Mouse (Mus musculus) midbrain, embryonic 11.5 days (tissue): ENCODE results near the gene Slc9a8. TPM values are rescaled to one million over a fixed set of nuclear protein-coding genes. Genes with fewer than 3 reads are reported as not detected.

ENCODE experiments used
- ATAC-seq: fragments of 200-750 bp; cut with Nextera tagmentation; 2 replicates; pipeline ENCODE4 v1.8.0; 2017; ENCODE audit warnings: moderate TSS enrichment, moderate library complexity; ENCODE audit not compliant: low FRiP score
- DNase-seq: peaks from one replicate; pipeline ENCODE4 v3.0.0; 2015; ENCODE audit warnings: low spot score; ENCODE audit errors: missing footprints
- H3K27ac ChIP-seq: fragments of 300-500 bp; sonication (generic); 2 replicates; pipeline ENCODE4 v1.5.1; 2014; ENCODE audit warnings: low read depth, low read length
- H3K27me3 ChIP-seq: fragments of 300-500 bp; sonication (generic); 2 replicates; pipeline ENCODE4 v1.6.1; 2014; ENCODE audit warnings: mild to moderate bottlenecking, low read length, moderate library complexity, mixed read lengths; ENCODE audit not compliant: control insufficient read depth, insufficient read depth
- H3K36me3 ChIP-seq: fragments of 300-500 bp; sonication (generic); 2 replicates; pipeline ENCODE4 v1.6.1; 2014; ENCODE audit warnings: mild to moderate bottlenecking, low read length, moderate library complexity, mixed read lengths; ENCODE audit not compliant: control insufficient read depth, insufficient read depth
- H3K4me1 ChIP-seq: fragments of 300-500 bp; sonication (generic); 2 replicates; pipeline ENCODE4 v1.6.1; 2014; ENCODE audit warnings: low read length; ENCODE audit not compliant: control insufficient read depth, insufficient read depth
- H3K4me2 ChIP-seq: fragments of 300-500 bp; sonication (generic); 2 replicates; pipeline ENCODE4 v1.6.1; 2014; ENCODE audit warnings: mild to moderate bottlenecking, moderate library complexity
- H3K4me3 ChIP-seq: fragments of 300-500 bp; sonication (generic); 2 replicates; pipeline ENCODE4 v1.5.1; 2014; ENCODE audit warnings: low read depth, low read length
- H3K9ac ChIP-seq: fragments of 300-500 bp; sonication (generic); 2 replicates; pipeline ENCODE4 v1.6.1; 2014; ENCODE audit warnings: low read length
- H3K9me3 ChIP-seq: fragments of 300-500 bp; sonication (generic); 2 replicates; pipeline ENCODE4 v1.6.1; 2016; ENCODE audit warnings: low read length; ENCODE audit not compliant: control insufficient read depth
- WGBS: fragments of 180-500 bp; shearing (Covaris S2); extraction: QIAGEN DNeasy Blood & Tissue Kit; methylation state at CpG from one replicate; pipeline ENCODE4 v1.1.7; 2014; 5-methylcytosine and 5-hydroxymethylcytosine counted together
- polyA plus RNA-seq: library from polyadenylated mRNA; unstranded; fragments of >200 nt; fragmentation: Nextera tagmentation; extraction: Ambion mirVana; gene quantifications from 2 replicates; pipeline ENCODE4 v1.2.1, GENCODE M21; 2014

Slc9a8 gene
- polyA plus RNA-seq: 15.1 and 17.2 TPM in 2 replicates

GRCm38 (mm10) chr2:167421330-167422149 is at the start of gene Slc9a8:
TSS of gene Slc9a8 (plus strand) at chr2:167421712.
- Histone ChIP-seq H3K36me3 (peaks cover 7% of the 10 kb centered on the region; the same call in 1 of the 2 replicates), H3K4me2 (peak within 1 kb of the TSS; percentile 69), H3K9ac (peak within 1 kb of the TSS; percentile 95), H3K27me3 (no peaks in the 10 kb centered on the region), H3K9me3 (no peaks in the 10 kb centered on the region; the same call in 1 of the 2 replicates), H3K4me1 (peaks cover 12% of the 10 kb centered on the region), H3K27ac (peak within 1 kb of the TSS; percentile 90), H3K4me3 (peak within 1 kb of the TSS; percentile 75)
- DNase-seq (peak; percentile 99), ATAC-seq (peak; percentile 98)
- WGBS: under 1% methylated on average over 58 of the region's 66 CpGs

DNA sequence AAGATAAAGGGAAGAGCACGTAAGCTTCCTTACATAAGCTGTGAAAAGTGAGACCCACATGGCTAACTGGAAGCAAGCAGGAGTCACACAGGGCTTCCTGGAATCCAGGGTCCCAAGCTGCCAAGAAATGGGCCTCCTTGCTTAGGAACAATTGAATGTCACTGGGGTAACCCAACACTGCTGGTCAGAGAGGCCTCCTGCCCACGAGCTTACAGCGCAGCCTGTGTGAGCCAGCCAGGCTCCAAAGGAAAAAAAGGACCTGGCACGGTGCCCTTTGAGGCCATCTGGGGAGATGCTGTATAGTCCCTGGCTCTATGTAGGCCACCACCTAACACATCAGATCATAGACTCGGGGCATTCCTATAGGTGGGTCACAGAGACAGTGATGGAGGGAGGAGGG is 48.2 kb upstream of the Slc9a8 start:
- WGBS: 88% methylated on average over 5 of the region's 5 CpGs
- no peaks in the 10 kb centered on the region for H3K9me3 ChIP-seq

GRCm38 (mm10) chr2:167374191-167374805 is 47.2 kb upstream of the Slc9a8 start:
- no peaks in the 10 kb centered on the region for H3K36me3 ChIP-seq
- ATAC-seq (no peak), DNase-seq (no peak)
- no peak overlapping the region for H3K4me2 ChIP-seq
- no peak overlapping the region for H3K27ac ChIP-seq
- H3K4me3 ChIP-seq: no peak overlapping the region
- 0 out of 2 replicates have a peak, but pooled peaks cover 3% of the 10 kb centered on the region for H3K4me1 ChIP-seq
- H3K9me3 ChIP-seq: no peaks in the 10 kb centered on the region
- no peak overlapping the region for H3K9ac ChIP-seq
- 88% methylated on average over 12 of the region's 12 CpGs for WGBS
- H3K27me3 ChIP-seq: no peaks in the 10 kb centered on the region

More for the DNA sequence above, 48.2 kb upstream of the Slc9a8 start:
- Histone ChIP-seq H3K4me2 (no peak overlapping the region), H3K9ac (no peak overlapping the region), H3K27ac (no peak overlapping the region), H3K4me1 (no peaks in the 10 kb centered on the region), H3K36me3 (no peaks in the 10 kb centered on the region), H3K27me3 (no peaks in the 10 kb centered on the region), H3K4me3 (no peak overlapping the region)
- DNase-seq: no peak
- no peak for ATAC-seq

- Histone ChIP-seq H3K9me3 (no peaks in the 10 kb centered on the region), H3K27me3 (no peaks in the 10 kb centered on the region), H3K9ac (no peak overlapping the region), H3K36me3 (no peaks in the 10 kb centered on the region), H3K4me1 (0 out of 2 replicates have a peak, but pooled peaks cover 3% of the 10 kb centered on the region), H3K27ac (no peak overlapping the region), H3K4me3 (no peak overlapping the region), H3K4me2 (no peak overlapping the region)
- 82% methylated on average over 9 of the region's 9 CpGs for WGBS
- ATAC-seq (no peak), DNase-seq (no peak)
These were observed 46.4 kb upstream of the Slc9a8 start for GRCm38 (mm10) chr2:167375135-167375534.

DNA sequence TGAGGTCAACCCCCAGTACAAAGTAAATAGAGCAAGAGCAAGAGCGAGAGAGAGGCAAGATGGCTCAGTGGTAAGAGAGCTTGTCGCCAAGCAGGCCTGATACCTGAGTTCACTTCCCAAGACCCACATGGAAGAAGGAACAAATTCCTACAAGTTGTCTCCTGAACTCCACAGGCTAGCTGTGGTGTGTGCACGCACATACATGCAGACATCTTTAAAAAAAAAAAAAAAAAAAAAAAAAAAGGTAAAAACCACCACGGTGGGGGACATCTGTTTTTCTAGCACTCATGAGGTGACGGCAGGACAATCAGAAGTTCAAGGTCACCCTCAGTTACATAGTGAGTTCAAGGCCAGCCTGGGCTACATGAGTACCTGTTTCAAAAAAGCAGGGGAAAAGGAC is 45.8 kb upstream of the Slc9a8 start:
- no peak overlapping the region for H3K4me3 ChIP-seq
- H3K36me3 ChIP-seq: no peaks in the 10 kb centered on the region
- no peak overlapping the region for H3K27ac ChIP-seq
- no peaks in the 10 kb centered on the region for H3K27me3 ChIP-seq
- ATAC-seq (no peak), DNase-seq (no peak)
- H3K9me3 ChIP-seq: no peaks in the 10 kb centered on the region
- WGBS: 92% methylated on average over 5 of the region's 5 CpGs
- 0 out of 2 replicates have a peak, but pooled peaks cover 3% of the 10 kb centered on the region for H3K4me1 ChIP-seq
- no peak overlapping the region for H3K9ac ChIP-seq
- no peak overlapping the region for H3K4me2 ChIP-seq

GRCm38 (mm10) chr2:167376160-167376564 is 45.4 kb upstream of the Slc9a8 start:
- no peak for ATAC-seq
- DNase-seq: no peak
- H3K9ac ChIP-seq: no peak overlapping the region
- WGBS: 77% methylated on average over 8 of the region's 8 CpGs
- H3K4me3 ChIP-seq: no peak overlapping the region
- no peak overlapping the region for H3K4me2 ChIP-seq
- no peaks in the 10 kb centered on the region for H3K27me3 ChIP-seq
- H3K36me3 ChIP-seq: no peaks in the 10 kb centered on the region
- H3K9me3 ChIP-seq: no peaks in the 10 kb centered on the region
- 0 out of 2 replicates have a peak, but pooled peaks cover 3% of the 10 kb centered on the region for H3K4me1 ChIP-seq
- no peak overlapping the region for H3K27ac ChIP-seq

- Histone ChIP-seq H3K4me2 (no peak overlapping the region), H3K27ac (no peak overlapping the region), H3K36me3 (no peaks in the 10 kb centered on the region), H3K9me3 (no peaks in the 10 kb centered on the region), H3K27me3 (no peaks in the 10 kb centered on the region), H3K4me1 (0 out of 2 replicates have a peak, but pooled peaks cover 3% of the 10 kb centered on the region), H3K9ac (no peak overlapping the region), H3K4me3 (no peak overlapping the region)
- ATAC-seq: no peak
- DNase-seq: no peak
- WGBS: 91% methylated on average over 3 of the region's 3 CpGs
These were observed 43.8 kb upstream of the Slc9a8 start for GRCm38 (mm10) chr2:167377697-167378096.

DNA sequence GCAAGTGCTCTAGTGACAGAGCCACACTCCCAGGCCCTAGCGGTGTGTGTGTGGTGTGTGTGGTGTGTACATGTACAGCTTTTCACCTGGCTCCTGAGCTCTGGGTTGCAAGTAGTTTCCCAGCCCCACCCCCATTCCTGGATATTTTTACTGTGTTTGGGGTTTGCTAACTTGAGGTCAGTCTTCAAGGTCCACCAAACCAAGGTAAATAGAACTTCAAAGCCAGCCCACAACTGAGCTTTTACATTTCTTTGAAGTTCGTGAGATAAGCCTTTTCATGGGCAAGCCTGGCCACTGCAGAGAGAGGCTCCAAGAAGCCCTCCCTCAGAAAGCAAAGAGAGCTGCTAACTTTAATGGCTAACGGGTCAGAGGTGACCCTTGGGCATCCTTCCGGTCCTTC is 42.5 kb upstream of the Slc9a8 start:
- 29% methylated on average over 4 of the region's 4 CpGs for WGBS
- Histone ChIP-seq H3K4me1 (0 out of 2 replicates have a peak, but pooled peaks cover 3% of the 10 kb centered on the region), H3K9ac (no peak overlapping the region), H3K36me3 (no peaks in the 10 kb centered on the region), H3K27ac (no peak overlapping the region), H3K4me3 (no peak overlapping the region), H3K4me2 (no peak overlapping the region), H3K9me3 (no peaks in the 10 kb centered on the region), H3K27me3 (no peaks in the 10 kb centered on the region)
- ATAC-seq (no peak), DNase-seq (no peak)
